Mouse (Mus musculus) thymus, postnatal 25 days (tissue): ENCODE data around the gene Susd4.

Source experiments
- DNase-seq: peaks from one replicate; pipeline ENCODE4 v3.0.0; 2022

Gene Susd4

GRCm38 (mm10) chr1:182922824-182923223 lies 159.2 kb downstream of the Susd4 start:
- no peak for DNase-seq

- DNase-seq = no peak
These were observed 162.8 kb downstream of the Susd4 start for GRCm38 (mm10) chr1:182926465-182926864.

GRCm38 (mm10) chr1:182927878-182928851 lies 164.5 kb downstream of the Susd4 start:
- no peak for DNase-seq

GRCm38 (mm10) chr1:182935469-182935868 lies 171.8 kb downstream of the Susd4 start:
- no peak for DNase-seq

- DNase-seq = no peak
These were observed 173.9 kb downstream of the Susd4 start for GRCm38 (mm10) chr1:182937486-182938120.

GRCm38 (mm10) chr1:182941921-182942320 lies 178.3 kb downstream of the Susd4 start:
- no peak for DNase-seq

GRCm38 (mm10) chr1:182943911-182944310 lies 180.3 kb downstream of the Susd4 start:
- no peak for DNase-seq

- DNase-seq = no peak
These were observed 181.0 kb downstream of the Susd4 start for GRCm38 (mm10) chr1:182944638-182945037.

GRCm38 (mm10) chr1:182945561-182945960 lies 181.9 kb downstream of the Susd4 start:
- DNase-seq = no peak
